Mouse (Mus musculus) monocyte, adult 2 months (primary cell): ENCODE results near the gene Sorcs3.

Experiments used
- DNase-seq, 2 experiments: peaks; one replicate each; pipeline ENCODE4 v3.0.0; 2022; ENCODE audit warnings: low spot score in 2 of 2, low read depth in 1 of 2

The Sorcs3 gene

GRCm38 (mm10) chr19:48503896-48504620 lies 298.2 kb downstream of the Sorcs3 start:
- no peak for DNase-seq

DNA sequence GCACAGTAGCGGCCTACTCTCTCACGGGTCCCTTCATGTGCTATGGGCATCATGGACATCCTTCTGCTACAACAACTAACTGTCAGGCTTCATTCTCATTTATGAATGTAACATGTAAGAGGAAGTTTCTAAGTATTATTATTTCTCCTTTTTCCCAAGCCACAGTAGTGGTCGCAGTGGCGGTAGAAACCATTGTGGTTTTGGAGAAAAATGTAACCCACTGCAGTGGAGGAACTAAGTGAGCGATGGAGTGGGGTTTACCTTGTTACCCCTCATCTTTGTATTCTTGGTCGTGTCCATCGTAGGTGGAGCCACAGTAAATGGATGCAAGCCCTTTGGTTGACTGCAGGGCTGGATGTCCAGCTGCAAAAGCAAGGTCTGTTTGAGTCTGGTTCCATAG lies 318.0 kb downstream of the Sorcs3 start:
- no peak for DNase-seq

- DNase-seq = no peak
These were observed 318.8 kb downstream of the Sorcs3 start for GRCm38 (mm10) chr19:48524527-48525214.

DNA sequence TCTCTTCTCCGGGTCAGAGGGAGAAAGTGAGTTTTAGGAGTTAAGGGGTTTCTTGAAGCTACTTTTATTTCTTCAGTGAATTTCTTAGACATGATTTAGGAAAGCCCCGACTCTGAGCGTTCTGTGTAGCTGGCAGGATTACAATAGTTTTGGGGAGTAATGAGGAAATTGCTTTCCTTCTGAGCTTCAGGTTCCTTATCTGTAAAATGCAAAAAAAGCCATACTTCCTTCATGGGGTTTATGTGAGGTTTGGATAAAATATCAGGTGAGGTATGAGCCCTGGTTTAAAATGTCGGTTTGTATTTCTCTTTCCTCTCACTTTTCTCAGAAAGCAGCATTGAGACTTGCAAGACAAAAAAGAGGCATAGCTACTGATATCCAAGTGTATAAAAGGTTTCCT lies 327.8 kb downstream of the Sorcs3 start:
- DNase-seq = no peak

GRCm38 (mm10) chr19:48544294-48544693 lies 338.5 kb downstream of the Sorcs3 start:
- no peak for DNase-seq

GRCm38 (mm10) chr19:48545421-48546132 lies 339.8 kb downstream of the Sorcs3 start:
- no peak for DNase-seq

DNA sequence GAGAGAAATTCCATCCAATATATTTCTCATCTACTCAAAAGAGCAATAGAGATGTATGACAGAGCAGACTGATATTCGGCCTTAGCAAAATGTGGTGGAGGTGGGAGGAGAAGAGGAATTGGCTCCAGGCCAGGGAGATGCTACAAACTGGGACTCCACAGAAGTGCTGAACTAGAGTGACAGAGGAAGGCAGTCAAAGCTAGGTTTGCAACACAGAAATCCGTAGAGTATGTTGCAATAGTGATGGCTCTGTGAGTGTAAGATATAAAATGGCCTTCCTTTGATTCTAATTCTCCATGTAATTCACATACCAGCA lies 340.3 kb downstream of the Sorcs3 start:
- DNase-seq = no peak

- DNase-seq = no peak
These were observed 342.5 kb downstream of the Sorcs3 start for GRCm38 (mm10) chr19:48548143-48548881.

GRCm38 (mm10) chr19:48559432-48559831 lies 353.6 kb downstream of the Sorcs3 start:
- DNase-seq = no peak

DNA sequence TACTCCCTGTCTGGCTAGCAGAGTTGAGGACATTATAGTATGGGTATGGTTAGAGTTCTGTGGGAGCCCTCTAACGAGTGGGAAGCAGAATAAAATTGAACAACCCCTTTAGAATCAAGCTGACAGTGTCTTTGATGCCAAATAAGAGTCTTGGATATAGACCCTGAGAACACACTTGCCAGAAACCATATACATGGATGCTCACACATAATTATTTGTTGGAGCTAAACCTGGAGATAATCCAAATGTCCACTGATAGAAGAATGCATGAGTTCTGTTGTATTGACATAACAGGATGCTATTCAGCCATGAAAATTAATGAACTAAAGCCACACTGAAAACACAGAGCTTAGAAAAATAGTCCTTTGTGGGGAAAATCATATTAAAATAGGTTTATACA lies 369.9 kb downstream of the Sorcs3 start:
- DNase-seq = no peak

GRCm38 (mm10) chr19:48577169-48577568 lies 371.3 kb downstream of the Sorcs3 start:
- DNase-seq = no peak

DNA sequence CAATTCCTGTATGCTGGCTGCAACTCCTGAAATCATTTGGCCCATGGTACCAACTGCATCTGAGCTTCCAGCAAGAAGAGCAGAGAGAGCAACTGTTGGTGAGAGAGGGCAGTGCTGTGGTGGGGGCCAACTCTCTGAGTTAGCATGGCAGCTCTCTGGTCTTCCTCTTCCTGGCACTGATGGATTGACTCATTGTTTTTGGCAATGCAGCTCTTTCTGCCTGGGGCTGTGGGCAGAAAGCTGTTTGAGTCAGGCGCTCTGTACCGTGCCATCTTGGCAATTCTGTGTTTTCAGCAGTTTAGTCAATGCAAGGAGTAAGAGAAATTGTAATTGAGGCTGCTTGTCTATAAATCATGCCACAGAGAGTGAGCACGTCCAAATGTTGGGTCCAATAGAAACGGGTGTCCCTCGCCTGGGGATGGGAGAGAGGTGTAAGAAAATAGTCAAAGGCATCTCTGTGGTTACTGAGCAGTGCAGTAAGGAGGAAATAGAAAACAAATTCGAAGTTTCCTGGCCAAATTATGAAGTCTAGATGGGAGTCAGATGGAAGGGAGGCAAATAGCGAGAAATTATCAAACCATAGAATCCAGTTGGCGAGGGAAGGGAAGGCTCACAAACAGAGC lies 379.2 kb downstream of the Sorcs3 start:
- no peak for DNase-seq

DNA sequence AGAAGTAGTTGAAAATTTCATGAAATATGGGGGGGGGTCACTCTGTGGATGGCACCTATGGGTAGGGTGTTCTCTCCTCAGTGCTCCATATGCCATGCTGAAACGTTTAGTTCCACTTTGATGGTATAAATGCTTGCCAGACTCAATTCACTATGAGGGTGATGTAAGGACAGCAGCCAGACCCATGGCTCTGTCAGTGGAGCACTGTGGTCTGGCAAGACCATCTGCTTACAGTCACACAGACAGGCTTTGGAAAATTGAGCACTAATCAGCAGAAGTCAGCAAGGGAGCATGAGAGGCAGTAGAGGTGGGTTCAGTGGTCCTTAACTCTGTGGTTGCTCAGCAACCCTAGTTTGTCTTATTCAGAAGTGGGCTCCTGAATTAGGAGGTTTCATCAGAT lies 411.1 kb downstream of the Sorcs3 start:
- DNase-seq = no peak

GRCm38 (mm10) chr19:48630671-48631327 lies 425.0 kb downstream of the Sorcs3 start:
- no peak for DNase-seq

- no peak for DNase-seq
These were observed 436.7 kb downstream of the Sorcs3 start for GRCm38 (mm10) chr19:48642566-48642965.

DNA sequence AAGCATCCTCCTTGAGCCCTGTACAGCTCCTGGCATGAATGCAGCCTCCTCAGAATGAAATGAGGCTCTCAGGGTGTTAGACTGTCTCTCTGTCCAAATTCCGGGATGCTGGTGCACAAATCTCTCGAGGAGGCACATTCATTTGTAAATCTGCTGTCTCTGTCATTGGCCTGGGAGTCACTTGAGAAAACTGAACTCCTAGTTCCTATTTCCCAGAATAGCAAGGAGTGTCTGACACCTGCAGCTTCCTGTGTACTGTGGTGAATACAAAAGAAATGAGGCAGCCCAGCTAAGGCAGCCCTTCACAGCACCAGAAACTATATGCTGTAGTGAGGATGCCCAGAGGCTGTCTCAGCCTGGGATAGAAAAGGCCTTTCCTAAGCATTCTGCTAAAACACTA lies 444.1 kb downstream of the Sorcs3 start:
- DNase-seq = no peak

GRCm38 (mm10) chr19:48651617-48652016 lies 445.8 kb downstream of the Sorcs3 start:
- no peak for DNase-seq

DNA sequence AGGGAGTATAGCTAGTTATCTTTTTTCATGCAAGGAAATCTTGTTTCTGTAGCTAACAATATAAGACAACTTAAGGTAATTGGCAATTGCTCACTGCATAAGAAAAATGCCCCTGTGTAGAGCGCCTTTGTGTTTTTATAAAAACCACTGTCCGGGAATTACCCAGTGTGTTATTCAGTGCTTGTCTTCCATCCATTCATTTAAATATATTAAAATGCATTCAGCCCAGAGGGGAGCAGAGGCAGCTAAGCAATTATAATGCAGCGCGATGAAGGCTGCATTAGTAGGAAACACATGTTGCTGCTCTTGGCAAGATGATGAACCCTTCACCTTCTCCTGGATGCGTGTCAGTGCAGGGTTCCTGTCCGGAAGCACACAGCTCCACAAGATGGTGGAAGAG lies 454.4 kb downstream of the Sorcs3 start:
- DNase-seq = no peak

DNA sequence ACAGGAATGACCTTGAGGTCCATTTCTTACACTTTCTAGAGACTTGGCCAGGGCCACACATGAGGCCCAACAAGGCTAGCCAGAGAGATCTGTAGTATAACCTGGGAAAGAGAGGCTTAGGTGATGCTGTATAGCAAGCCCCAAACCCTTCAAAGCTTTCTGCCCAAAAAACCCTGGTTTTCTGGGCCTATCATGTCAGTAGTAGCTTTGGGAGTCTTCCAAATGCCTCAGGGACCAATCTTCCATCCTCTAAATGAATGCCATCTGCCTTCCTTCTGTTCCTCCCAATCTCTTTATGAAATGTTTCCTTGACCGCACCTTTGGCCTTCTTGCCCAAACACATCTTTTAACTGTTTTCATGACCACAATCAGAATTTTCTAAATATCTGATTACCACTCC lies 474.1 kb downstream of the Sorcs3 start:
- no peak for DNase-seq

- no peak for DNase-seq
These were observed 476.7 kb downstream of the Sorcs3 start for GRCm38 (mm10) chr19:48682485-48682884.

DNA sequence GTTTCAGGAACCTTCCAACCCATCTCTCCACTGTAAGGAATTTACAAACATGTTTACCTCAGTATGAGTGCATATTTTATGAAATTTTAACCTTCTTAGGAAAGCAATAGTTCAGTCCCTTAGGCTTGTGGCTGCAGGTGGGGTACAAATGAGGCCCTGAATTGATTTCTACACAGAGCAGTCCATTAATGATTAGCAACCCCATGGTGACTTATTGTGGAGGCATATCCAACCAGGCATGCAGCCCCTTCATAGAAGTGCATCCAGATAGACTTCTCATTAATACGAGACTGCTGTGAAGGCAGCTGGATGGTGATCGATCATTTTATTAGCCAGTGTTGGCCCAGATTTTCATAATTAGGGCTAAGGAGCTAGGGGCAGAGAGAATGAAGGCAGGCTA lies 480.5 kb downstream of the Sorcs3 start:
- DNase-seq = no peak
